Mouse (Mus musculus): ENCODE results near the gene Mbd3. TPM values are rescaled to one million over a fixed set of nuclear protein-coding genes. Genes with fewer than 3 reads are reported as not detected.

The Mbd3 gene
- polyA plus RNA-seq, 1 experiment from 2014 or later, result 90.6 TPM

- no peak for DNase-seq (ENCODE audit: low spot score)
- no peaks in the 10 kb centered on the region; the same call in 1 of the 2 replicates for H3K4me1 ChIP-seq (ENCODE audit: insufficient read depth, low read depth, low read length)
- TF ChIP-seq CTCF (IDR thresholded peaks at IDR 0.05) (no peak), EP300 (IDR thresholded peaks at IDR 0.05) (no peak)
- 87% methylated on average over 10 of the region's 10 CpGs for WGBS
- H3K4me2 ChIP-seq (replicated peaks; ENCODE audit: low read depth, low read length), result no peak overlapping the region
- H3K9ac ChIP-seq (replicated peaks; ENCODE audit: low read depth), result no peak overlapping the region
- H3K27ac ChIP-seq (ENCODE audit: low read length), result no peak overlapping the region
- no peaks in the 10 kb centered on the region for H3K9me3 ChIP-seq (ENCODE audit: low read length)
- no peak overlapping the region for H3K4me3 ChIP-seq (ENCODE audit: low read depth, low read length)
- ATAC-seq, result no peak
- H3K27me3 ChIP-seq (replicated peaks; ENCODE audit: insufficient read depth, low read length), result no peaks in the 10 kb centered on the region
- peaks cover 35% of the 10 kb centered on the region for H3K36me3 ChIP-seq (ENCODE audit: insufficient read depth, low read length)
Measured at GRCm38 (mm10) chr10:80420729-80421128, 21.4 kb upstream of the Mbd3 start.

GRCm38 (mm10) chr10:80419419-80419818 is 20.1 kb upstream of the Mbd3 start:
- DNase-seq (ENCODE audit: low spot score) (no peak), ATAC-seq (no peak)
- no peak overlapping the region for H3K9ac ChIP-seq (replicated peaks; ENCODE audit: low read depth)
- H3K9me3 ChIP-seq (ENCODE audit: low read length), result no peaks in the 10 kb centered on the region
- no peak for TF ChIP-seq CTCF (IDR thresholded peaks at IDR 0.05)
- TF ChIP-seq EP300 (IDR thresholded peaks at IDR 0.05), result no peak
- H3K36me3 ChIP-seq (ENCODE audit: insufficient read depth, low read length), result peaks cover 35% of the 10 kb centered on the region; the same call in 1 of the 2 replicates
- H3K27ac ChIP-seq (ENCODE audit: low read length), result no peak overlapping the region
- H3K4me1 ChIP-seq (ENCODE audit: insufficient read depth, low read depth, low read length), result no peaks in the 10 kb centered on the region; the same call in 1 of the 2 replicates
- no peak overlapping the region for H3K4me2 ChIP-seq (replicated peaks; ENCODE audit: low read depth, low read length)
- H3K4me3 ChIP-seq (ENCODE audit: low read depth, low read length), result no peak overlapping the region
- no peaks in the 10 kb centered on the region for H3K27me3 ChIP-seq (replicated peaks; ENCODE audit: insufficient read depth, low read length)
- WGBS, result 68% methylated on average over 8 of the region's 8 CpGs

- ATAC-seq, result 0 out of 2 replicates have a peak, but pooled peaks have one; percentile 23
- H3K9ac ChIP-seq (replicated peaks; ENCODE audit: low read depth), result 0 out of 2 replicates have a peak overlapping the region, but pooled peaks have one; percentile 23
- WGBS, result 38% methylated on average over 3 of the region's 3 CpGs
- no peak overlapping the region for H3K27ac ChIP-seq (ENCODE audit: low read length)
- H3K4me1 ChIP-seq (ENCODE audit: insufficient read depth, low read depth, low read length), result no peaks in the 10 kb centered on the region; the same call in 1 of the 2 replicates
- no peaks in the 10 kb centered on the region for H3K27me3 ChIP-seq (replicated peaks; ENCODE audit: insufficient read depth, low read length)
- TF ChIP-seq EP300 (IDR thresholded peaks at IDR 0.05), result no peak
- TF ChIP-seq CTCF (IDR thresholded peaks at IDR 0.05), result no peak
- peak; percentile 65 for DNase-seq (ENCODE audit: low spot score)
- no peak overlapping the region for H3K4me2 ChIP-seq (replicated peaks; ENCODE audit: low read depth, low read length)
- no peak overlapping the region for H3K4me3 ChIP-seq (ENCODE audit: low read depth, low read length)
- no peaks in the 10 kb centered on the region for H3K9me3 ChIP-seq (ENCODE audit: low read length)
- H3K36me3 ChIP-seq (ENCODE audit: insufficient read depth, low read length), result peaks cover 35% of the 10 kb centered on the region; the same call in 1 of the 2 replicates
Measured at GRCm38 (mm10) chr10:80418311-80418710, 19.0 kb upstream of the Mbd3 start.

- Histone ChIP-seq H3K27ac (ENCODE audit: low read length) (no peak overlapping the region), H3K36me3 (ENCODE audit: insufficient read depth, low read length) (peaks cover 36% of the 10 kb centered on the region; the same call in 1 of the 2 replicates), H3K4me2 (replicated peaks; ENCODE audit: low read depth, low read length) (no peak overlapping the region), H3K9ac (replicated peaks; ENCODE audit: low read depth) (no peak overlapping the region), H3K4me3 (ENCODE audit: low read depth, low read length) (no peak overlapping the region), H3K27me3 (replicated peaks; ENCODE audit: insufficient read depth, low read length) (no peaks in the 10 kb centered on the region), H3K9me3 (ENCODE audit: low read length) (no peaks in the 10 kb centered on the region), H3K4me1 (ENCODE audit: insufficient read depth, low read depth, low read length) (no peaks in the 10 kb centered on the region; the same call in 1 of the 2 replicates)
- ATAC-seq, result no peak
- 87% methylated on average over 1 of the region's 1 CpGs for WGBS
- DNase-seq (ENCODE audit: low spot score), result no peak
- TF ChIP-seq EP300 (IDR thresholded peaks at IDR 0.05), result no peak
- TF ChIP-seq CTCF (IDR thresholded peaks at IDR 0.05), result no peak
Measured at GRCm38 (mm10) chr10:80417841-80418240, 18.5 kb upstream of the Mbd3 start.

- no peak overlapping the region for H3K4me3 ChIP-seq (ENCODE audit: low read depth, low read length)
- TF ChIP-seq CTCF (IDR thresholded peaks at IDR 0.05), result no peak
- TF ChIP-seq EP300 (IDR thresholded peaks at IDR 0.05), result no peak
- H3K27me3 ChIP-seq (replicated peaks; ENCODE audit: insufficient read depth, low read length), result no peaks in the 10 kb centered on the region
- H3K4me1 ChIP-seq (ENCODE audit: insufficient read depth, low read depth, low read length), result no peaks in the 10 kb centered on the region; the same call in 1 of the 2 replicates
- no peak overlapping the region for H3K4me2 ChIP-seq (replicated peaks; ENCODE audit: low read depth, low read length)
- H3K9ac ChIP-seq (replicated peaks; ENCODE audit: low read depth), result no peak overlapping the region
- H3K9me3 ChIP-seq (ENCODE audit: low read length), result no peaks in the 10 kb centered on the region
- DNase-seq (ENCODE audit: low spot score) (no peak), ATAC-seq (no peak)
- no peak overlapping the region for H3K27ac ChIP-seq (ENCODE audit: low read length)
- WGBS, result 90% methylated on average over 10 of the region's 10 CpGs
- peaks cover 41% of the 10 kb centered on the region; the same call in 1 of the 2 replicates for H3K36me3 ChIP-seq (ENCODE audit: insufficient read depth, low read length)
Measured at GRCm38 (mm10) chr10:80417371-80417770, 18.0 kb upstream of the Mbd3 start.

- Histone ChIP-seq H3K36me3 (ENCODE audit: insufficient read depth, low read length) (peaks cover 45% of the 10 kb centered on the region), H3K4me3 (ENCODE audit: low read depth, low read length) (no peak overlapping the region), H3K9me3 (ENCODE audit: low read length) (no peaks in the 10 kb centered on the region), H3K27me3 (replicated peaks; ENCODE audit: insufficient read depth, low read length) (no peaks in the 10 kb centered on the region), H3K27ac (ENCODE audit: low read length) (no peak overlapping the region), H3K4me2 (replicated peaks; ENCODE audit: low read depth, low read length) (no peak overlapping the region), H3K9ac (replicated peaks; ENCODE audit: low read depth) (no peak overlapping the region), H3K4me1 (ENCODE audit: insufficient read depth, low read depth, low read length) (no peaks in the 10 kb centered on the region; the same call in 1 of the 2 replicates)
- WGBS, result 82% methylated on average over 7 of the region's 7 CpGs
- TF ChIP-seq CTCF (IDR thresholded peaks at IDR 0.05) (no peak), EP300 (IDR thresholded peaks at IDR 0.05) (no peak)
- no peak for ATAC-seq
- no peak for DNase-seq (ENCODE audit: low spot score)
Measured at GRCm38 (mm10) chr10:80415566-80415965, 16.2 kb upstream of the Mbd3 start.
